Mouse (Mus musculus) stomach, embryonic 15.5 days (tissue): ENCODE data around the gene Slc25a42. TPM values are rescaled to one million over a fixed set of nuclear protein-coding genes. Genes with fewer than 3 reads are reported as not detected.

Source experiments
- ATAC-seq: fragments of 200-750 bp; cut with Nextera tagmentation; 2 replicates; pipeline ENCODE4 v1.8.0; 2017; ENCODE audit warnings: low read depth, moderate number of reproducible peaks, moderate TSS enrichment; ENCODE audit not compliant: insufficient read depth, low FRiP score
- H3K27ac ChIP-seq: fragments of 300-500 bp; sonication (generic); 2 replicates; pipeline ENCODE4 v1.5.1; 2015; ENCODE audit warnings: mild to moderate bottlenecking, inconsistent platforms
- H3K27me3 ChIP-seq: fragments of 300-500 bp; sonication (generic); replicated peaks from 2 replicates; pipeline ENCODE4 v1.6.1; 2015; ENCODE audit warnings: inconsistent platforms
- H3K36me3 ChIP-seq: fragments of 300-500 bp; sonication (generic); 2 replicates; pipeline ENCODE4 v1.6.1; 2015; ENCODE audit warnings: inconsistent platforms
- H3K4me1 ChIP-seq: fragments of 300-500 bp; sonication (generic); 2 replicates; pipeline ENCODE4 v1.6.1; 2015; ENCODE audit warnings: inconsistent platforms
- H3K4me2 ChIP-seq: fragments of 300-500 bp; sonication (generic); 2 replicates; pipeline ENCODE4 v1.6.1; 2015; ENCODE audit warnings: mild to moderate bottlenecking, inconsistent platforms
- H3K4me3 ChIP-seq: fragments of 300-500 bp; sonication (generic); replicated peaks from 2 replicates; pipeline ENCODE4 v1.5.1; 2015; ENCODE audit warnings: inconsistent platforms
- H3K9ac ChIP-seq: fragments of 300-500 bp; sonication (generic); 2 replicates; pipeline ENCODE4 v1.6.1; 2015; ENCODE audit warnings: inconsistent platforms
- H3K9me3 ChIP-seq: fragments of 300-500 bp; sonication (generic); 2 replicates; pipeline ENCODE4 v1.6.1; 2016; ENCODE audit warnings: inconsistent platforms
- WGBS: fragments of 180-500 bp; shearing (Covaris S2); methylation state at CpG from one replicate; pipeline ENCODE4 v1.1.7; 2015; 5-methylcytosine and 5-hydroxymethylcytosine counted together
- polyA plus RNA-seq: library from polyadenylated mRNA; unstranded; fragments of >200 nt; fragmentation: Nextera tagmentation; extraction: Ambion mirVana; gene quantifications from 2 replicates; pipeline ENCODE4 v1.2.1, GENCODE M21; 2015

Gene Slc25a42
- polyA plus RNA-seq, 1 experiment from 2014 or later: 4.7 TPM

DNA sequence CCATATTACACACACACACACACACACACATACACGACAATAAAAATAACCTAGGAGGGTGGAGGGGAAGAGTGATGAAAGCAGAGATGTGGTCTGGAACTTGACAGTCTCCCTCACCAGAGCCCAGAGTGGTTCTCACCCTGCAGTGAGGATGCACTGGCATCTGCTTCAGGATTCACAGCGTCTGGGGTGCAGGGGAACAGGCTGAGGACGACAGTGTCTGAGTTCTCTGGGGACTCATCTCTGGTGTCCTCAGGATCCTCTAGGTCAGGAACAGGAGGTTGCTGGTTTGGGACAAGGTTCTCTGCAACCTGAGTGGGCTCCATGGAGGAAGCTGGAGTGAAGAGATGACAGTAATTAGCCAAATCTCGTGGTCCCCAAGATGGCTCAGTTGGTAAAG lies 74.2 kb downstream of the Slc25a42 start:
- H3K4me3 ChIP-seq: no peak overlapping the region; the same call in 1 of the 2 replicates
- H3K4me2 ChIP-seq: peak overlapping the region; percentile 64
- no peak overlapping the region for H3K27ac ChIP-seq
- ATAC-seq: no peak
- H3K9ac ChIP-seq: no peak overlapping the region
- 76% methylated on average over 4 of the region's 4 CpGs for WGBS
- H3K9me3 ChIP-seq: no peaks in the 10 kb centered on the region
- H3K4me1 ChIP-seq: peaks cover 16% of the 10 kb centered on the region
- H3K36me3 ChIP-seq: peaks cover 32% of the 10 kb centered on the region
- no peaks in the 10 kb centered on the region for H3K27me3 ChIP-seq

DNA sequence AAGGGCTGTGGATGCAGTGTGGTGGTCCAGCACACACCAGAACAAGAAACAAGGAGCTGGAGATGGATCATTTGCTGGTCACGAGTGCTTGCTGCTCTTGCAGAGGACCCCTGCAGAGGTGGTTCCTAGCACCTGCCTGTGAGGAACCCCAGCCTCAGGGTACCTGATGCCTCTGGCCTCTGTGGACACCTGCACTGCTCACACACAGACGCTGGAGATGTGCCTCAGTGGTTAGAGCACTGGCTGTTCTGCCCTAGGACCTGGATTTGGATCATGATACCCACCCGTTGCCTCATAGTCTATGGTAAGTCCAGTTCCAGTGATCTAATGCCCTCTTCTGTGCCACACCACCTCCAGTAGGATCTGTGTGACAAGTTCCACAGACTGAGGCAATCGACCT lies 75.5 kb downstream of the Slc25a42 start:
- Histone ChIP-seq H3K27ac (no peak overlapping the region), H3K27me3 (no peaks in the 10 kb centered on the region)
- whole genome bisulfite sequencing: 91% methylated on average over 4 of the region's 4 CpGs

DNA sequence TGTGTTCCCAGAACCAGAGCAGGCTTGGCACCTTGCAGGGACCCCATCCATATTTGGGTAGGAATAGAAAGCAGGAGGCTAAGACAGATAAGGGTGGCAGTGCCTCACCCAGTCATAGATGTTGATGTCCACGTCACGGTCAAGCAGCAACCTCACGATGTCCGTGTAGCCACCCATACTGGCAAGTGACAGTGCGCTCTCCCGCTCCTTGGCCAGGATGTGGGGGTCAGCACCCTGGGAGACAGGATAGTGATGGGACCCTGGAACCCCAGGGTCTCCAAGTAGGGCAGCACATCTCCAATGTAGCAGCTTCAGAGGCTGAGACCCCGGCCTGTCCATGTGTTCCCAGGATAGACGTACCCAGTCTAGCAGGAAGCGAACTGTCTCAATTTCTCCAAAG lies 77.2 kb downstream of the Slc25a42 start:
- Histone ChIP-seq H3K9ac (no peak overlapping the region), H3K4me2 (no peak overlapping the region), H3K36me3 (peaks cover 25% of the 10 kb centered on the region), H3K4me3 (no peak overlapping the region), H3K4me1 (peaks cover 19% of the 10 kb centered on the region), H3K27me3 (no peaks in the 10 kb centered on the region), H3K9me3 (no peaks in the 10 kb centered on the region), H3K27ac (no peak overlapping the region)
- 93% methylated on average over 9 of the region's 9 CpGs for WGBS
- no peak for ATAC-seq

More for the DNA sequence above, 75.5 kb downstream of the Slc25a42 start:
- Histone ChIP-seq H3K9ac (no peak overlapping the region), H3K4me2 (no peak overlapping the region), H3K36me3 (peaks cover 25% of the 10 kb centered on the region), H3K4me1 (peaks cover 20% of the 10 kb centered on the region), H3K4me3 (no peak overlapping the region), H3K9me3 (no peaks in the 10 kb centered on the region)
- ATAC-seq: no peak

Other genes starting within 250 kb of the Slc25a42 start
- 56.0 and 56.8 TPM in 2 replicates for gene Gatad2a, start 215.9 kb downstream of the Slc25a42 start, polyA plus RNA-seq
- 44.7 and 47.9 TPM in 2 replicates for gene Mau2, start 169.6 kb downstream of the Slc25a42 start, polyA plus RNA-seq
- gene Sugp1, start 169.5 kb downstream of the Slc25a42 start, polyA plus RNA-seq: 37.3 and 42.0 TPM in 2 replicates
- 7.0 and 9.9 TPM in 2 replicates for gene Tm6sf2, start 139.4 kb downstream of the Slc25a42 start, polyA plus RNA-seq
- 0.10 and 0.14 TPM in 2 replicates for gene Hapln4, start 128.8 kb downstream of the Slc25a42 start, polyA plus RNA-seq
- 1.8 TPM in 2 replicates for gene Ncan, start 91.4 kb downstream of the Slc25a42 start, polyA plus RNA-seq
- 38.2 and 39.4 TPM in 2 replicates for gene Nr2c2ap, start 81.0 kb downstream of the Slc25a42 start, polyA plus RNA-seq
- 14.4 and 14.8 TPM in 2 replicates for gene Rfxank, start 73.2 kb downstream of the Slc25a42 start, polyA plus RNA-seq
- 42.6 and 43.2 TPM in 2 replicates for gene Borcs8, start 72.8 kb downstream of the Slc25a42 start, polyA plus RNA-seq
- gene Mef2b, start 72.6 kb downstream of the Slc25a42 start, polyA plus RNA-seq: 0.19 and 0.26 TPM in 2 replicates
- 54.4 and 59.0 TPM in 2 replicates for gene Tmem161a, start 39.9 kb downstream of the Slc25a42 start, polyA plus RNA-seq
- gene Sugp2, start 21.9 kb upstream of the Slc25a42 start, polyA plus RNA-seq: 26.0 and 27.2 TPM in 2 replicates
- 21.7 and 26.4 TPM in 2 replicates for gene Armc6, start 22.2 kb upstream of the Slc25a42 start, polyA plus RNA-seq
- gene Homer3, start 70.5 kb upstream of the Slc25a42 start, polyA plus RNA-seq: 32.7 and 38.9 TPM in 2 replicates
- 46.3 and 49.8 TPM in 2 replicates for gene Ddx49, start 90.2 kb upstream of the Slc25a42 start, polyA plus RNA-seq
- gene Cope, start 90.2 kb upstream of the Slc25a42 start, polyA plus RNA-seq: 379 and 398 TPM in 2 replicates
- 4.2 and 4.4 TPM in 2 replicates for gene Cers1, start 103.5 kb upstream of the Slc25a42 start, polyA plus RNA-seq
- 1.7 and 2.2 TPM in 2 replicates for gene Gdf1, start 117.5 kb upstream of the Slc25a42 start, polyA plus RNA-seq
- 16.1 and 17.5 TPM in 2 replicates for gene Upf1, start 141.0 kb upstream of the Slc25a42 start, polyA plus RNA-seq
- 0.22 and 0.28 TPM in 2 replicates for gene Comp, start 161.3 kb upstream of the Slc25a42 start, polyA plus RNA-seq
- gene Crtc1, start 227.3 kb upstream of the Slc25a42 start, polyA plus RNA-seq: 15.4 and 18.8 TPM in 2 replicates